Mouse (Mus musculus) testis, adult 2 months (tissue): ENCODE results near the gene Nup98.

Experiments used
- CTCF ChIP-seq: fragments of 200-500 bp; IDR thresholded peaks from 2 replicates; pipeline ENCODE4 v1.5.1; 2012; ENCODE audit warnings: low read depth, mild to moderate bottlenecking, inconsistent platforms, low read length, moderate library complexity; ENCODE audit not compliant: control insufficient read depth, insufficient read depth, insufficient replicate concordance
- POLR2A ChIP-seq: fragments of 200-500 bp; IDR thresholded peaks from 2 replicates; pipeline ENCODE4 v1.6.1; 2012; ENCODE audit warnings: low read depth, mild to moderate bottlenecking, inconsistent platforms, low read length, moderate library complexity; ENCODE audit not compliant: control insufficient read depth

DNA sequence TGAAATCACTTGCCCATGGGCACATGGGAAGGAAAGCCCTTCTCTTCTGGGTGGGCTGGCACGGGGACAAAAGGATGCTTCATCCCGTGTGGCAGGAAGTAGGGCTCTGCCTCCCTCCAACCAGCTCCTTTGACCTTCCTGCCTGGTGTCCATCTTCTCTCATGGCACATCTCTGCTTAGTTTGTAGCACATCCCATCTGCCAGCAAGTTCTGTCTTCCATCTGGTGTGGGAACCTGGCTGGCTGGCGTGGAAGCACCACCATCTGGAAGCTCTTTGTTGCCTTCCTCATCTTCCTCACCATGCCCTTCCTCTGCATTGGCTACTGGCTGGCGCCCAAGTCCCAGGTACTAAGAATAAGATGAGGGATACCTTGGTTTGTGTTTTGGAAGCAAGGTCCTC is 122.6 kb downstream of the Nup98 start:
- TF ChIP-seq CTCF = no peak
- no peak for TF ChIP-seq POLR2A
